Mouse (Mus musculus) gastrocnemius, postnatal 14 days (tissue): Measurements from ENCODE around the gene Ino80b. TPM values are rescaled to one million over a fixed set of nuclear protein-coding genes. Genes with fewer than 3 reads are reported as not detected.
"Not testable (repeated sequence)": the region's sequence is repeated elsewhere in the genome, so short reads cannot be mapped to it uniquely, and the experiment has no call there.

Source experiments
- DNase-seq: peaks from one replicate; pipeline ENCODE4 v3.0.0; 2021; ENCODE audit warnings: mixed read lengths
- intact Hi-C: fragments of 180-260 bp; cut with DNase I; formaldehyde crosslinking; loops from one replicate; pipeline ENCODE4 v1.15.1; 2025; ENCODE audit warnings: low total_unique reads
- long read RNA-seq, 2 experiments: library from polyadenylated mRNA; stranded (forward); transcript quantifications; one replicate each; pipeline ENCODE4 v2.0.0; 2021
- total RNA-seq, 2 experiments: library from RNA; stranded (reverse); gene quantifications; 2 replicates each; pipeline ENCODE4 v1.2.3; 2021

The Ino80b gene
- total RNA-seq: 10 to 100 TPM; 14.5 to 15.2 TPM
- long read RNA-seq, experiment 1, transcript Ino80b-202 (5 exons, 1,503 nt): major isoform, 11 of 16 reads
- long read RNA-seq, experiment 1, partial matches to known transcripts: 4 of 16 reads
- long read RNA-seq, experiment 1, other reads (novel, unspliced or antisense): 1 of 16 reads
- long read RNA-seq, experiment 2, transcript Ino80b-202 (5 exons, 1,503 nt): major isoform, 15 of 18 reads
- long read RNA-seq, experiment 2, partial matches to known transcripts: 1 of 18 reads
- long read RNA-seq, experiment 2, other reads (novel, unspliced or antisense): 2 of 18 reads

GRCm38 (mm10) chr6:83125331-83125730 lies at the start of gene Ino80b:
Gene Ino80b (minus strand): TSS chr6:83125431.
- intact Hi-C loops: no loop called here

GRCm38 (mm10) chr6:83172240-83172920 lies 47.1 kb upstream of the Ino80b start:
- no peak for DNase-seq
- intact Hi-C loops: no loop called here

More at GRCm38 (mm10) chr6:83125331-83125730, at the start of gene Ino80b:
- DNase-seq: no peak

- intact Hi-C loops: no loop called here
- DNase-seq: no peak
Observed at GRCm38 (mm10) chr6:83171063-83171462, 45.8 kb upstream of the Ino80b start.

- intact Hi-C loops: no loop called here
- no peak for DNase-seq
Observed at GRCm38 (mm10) chr6:83169872-83170271, 44.6 kb upstream of the Ino80b start.

GRCm38 (mm10) chr6:83166243-83166630 lies 41.0 kb upstream of the Ino80b start:
- intact Hi-C loops: no loop called here
- no peak for DNase-seq

GRCm38 (mm10) chr6:83165607-83166242 lies 40.5 kb upstream of the Ino80b start, which contains the start of gene Dctn1:
Gene Dctn1 (plus strand): TSS chr6:83165920.
- DNase-seq: peak; percentile 95
- intact Hi-C loops: no loop called here

GRCm38 (mm10) chr6:83165026-83165606 lies 39.9 kb upstream of the Ino80b start:
- DNase-seq: no peak
- intact Hi-C loops: no loop called here

GRCm38 (mm10) chr6:83162701-83163100 lies 37.5 kb upstream of the Ino80b start:
- DNase-seq: peak; percentile 54
- intact Hi-C loops: loop anchor here (5.0 kb wide), 1 partner anchor 45 kb away; the partner anchor contains the start of gene Mogs

- DNase-seq: peak; percentile 53
- intact Hi-C loops: loop anchor here (5.0 kb wide), 1 partner anchor 45 kb away; the partner anchor contains the start of gene Mogs
Observed at GRCm38 (mm10) chr6:83161921-83162641, 36.9 kb upstream of the Ino80b start.

- intact Hi-C loops: loop anchor here (5.0 kb wide), 1 partner anchor 44 kb away; the partner anchor contains the start of gene Mogs
- DNase-seq: no peak
Observed at GRCm38 (mm10) chr6:83161442-83161841, 36.2 kb upstream of the Ino80b start.

GRCm38 (mm10) chr6:83159456-83159855 lies 34.2 kb upstream of the Ino80b start:
- DNase-seq, intact Hi-C loops: not testable (repeated sequence)

- intact Hi-C loops: no loop called here
- DNase-seq: peak; percentile 54
Observed at GRCm38 (mm10) chr6:83156259-83156684, 31.0 kb upstream of the Ino80b start, which contains the start of the genes Wdr54 and 1700003E16Rik. Gene Wdr54 (minus strand): TSS chr6:83156397. Gene 1700003E16Rik (plus strand): TSS chr6:83156404.

- DNase-seq: no peak
Observed at GRCm38 (mm10) chr6:83155552-83156238, 30.5 kb upstream of the Ino80b start.

GRCm38 (mm10) chr6:83153485-83153884 lies 28.3 kb upstream of the Ino80b start:
- intact Hi-C loops: no loop called here
- DNase-seq: no peak

More at GRCm38 (mm10) chr6:83155552-83156238, 30.5 kb upstream of the Ino80b start:
- intact Hi-C loops: no loop called here

- intact Hi-C loops: no loop called here
- DNase-seq: no peak
Observed at GRCm38 (mm10) chr6:83153038-83153437, 27.8 kb upstream of the Ino80b start.

GRCm38 (mm10) chr6:83151721-83152120 lies 26.5 kb upstream of the Ino80b start:
- intact Hi-C loops: no loop called here
- DNase-seq: no peak

GRCm38 (mm10) chr6:83147280-83147679 lies 22.0 kb upstream of the Ino80b start:
- no peak for DNase-seq
- intact Hi-C loops: no loop called here

- DNase-seq: no peak
- intact Hi-C loops: no loop called here
Observed at GRCm38 (mm10) chr6:83145805-83146204, 20.6 kb upstream of the Ino80b start.
